Mouse (Mus musculus) lung, adult 2 months (tissue): ENCODE results near the gene 2610507B11Rik.
"Not testable (repeated sequence)": the region's sequence is repeated elsewhere in the genome, so short reads cannot be mapped to it uniquely, and the experiment has no call there.

Experiments used
- CTCF ChIP-seq: fragments of 200-500 bp; IDR thresholded peaks from 2 replicates; pipeline ENCODE4 v1.5.1; 2011; ENCODE audit warnings: mild to moderate bottlenecking, low read length, control low read depth; ENCODE audit not compliant: insufficient read depth
- POLR2A ChIP-seq: fragments of 200-500 bp; IDR thresholded peaks from 2 replicates; pipeline ENCODE4 v1.6.1; 2011; ENCODE audit warnings: low read depth, mild to moderate bottlenecking, control low read depth, low read length, borderline replicate concordance; ENCODE audit errors: extremely low read depth

DNA sequence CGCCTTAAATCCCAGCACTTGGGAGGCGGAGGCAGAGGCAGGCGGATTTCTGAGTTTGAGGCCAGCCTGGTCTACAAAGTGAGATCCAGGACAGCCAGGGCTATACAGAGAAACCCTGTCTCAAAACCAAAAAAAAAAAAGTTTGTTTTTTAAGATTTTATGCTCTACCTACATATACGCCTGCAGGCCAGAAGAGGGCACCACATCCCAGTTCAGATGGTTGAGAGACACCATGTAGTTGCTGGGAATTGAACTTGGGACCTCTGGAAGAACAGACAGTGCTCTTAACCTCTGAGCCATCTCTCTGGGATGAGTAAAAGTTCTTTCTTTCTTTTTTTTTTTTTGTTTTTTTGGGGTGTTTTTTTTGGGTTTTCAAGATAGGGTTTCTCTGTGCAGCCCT lies 14.6 kb downstream of the 2610507B11Rik start:
- TF ChIP-seq CTCF, POLR2A: not testable (repeated sequence)
